Mouse (Mus musculus): ENCODE results near the gene Adgrb2.

DNA sequence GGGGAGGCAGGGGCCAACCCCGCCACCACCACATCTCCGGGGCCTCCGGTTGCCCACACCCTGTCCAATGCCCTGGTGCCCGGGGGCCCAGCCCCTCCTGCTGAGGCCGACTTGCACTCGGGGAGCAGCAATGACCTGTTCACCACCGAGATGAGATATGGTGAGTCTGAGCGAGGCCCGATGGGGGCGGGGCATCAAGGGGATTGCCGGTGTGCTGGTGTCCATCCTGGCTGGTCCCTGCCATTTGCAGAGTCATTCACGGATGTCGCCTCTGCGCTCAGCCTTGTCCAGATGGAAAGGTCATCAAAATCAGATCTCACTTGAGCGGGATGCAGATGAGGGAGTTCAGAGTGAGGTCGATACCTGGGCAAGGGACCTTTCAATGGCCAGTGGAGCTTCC is 8.1 kb downstream of the Adgrb2 start:
- TF ChIP-seq CTCF (IDR thresholded peaks at IDR 0.05; ENCODE audit: low read depth) (no peak), EP300 (IDR thresholded peaks at IDR 0.05; ENCODE audit: low read depth) (no peak)
